Mouse (Mus musculus) CH12.LX (cell line): ENCODE measurements around the gene Tmem44. TPM values are rescaled to one million over a fixed set of nuclear protein-coding genes. Genes with fewer than 3 reads are reported as not detected.

Experiments used
- DNase-seq: peaks from one replicate; pipeline ENCODE4 v3.0.0-alpha.2; 2013; ENCODE audit errors: extremely low read depth
- H3K27ac ChIP-seq: 2 replicates; pipeline ENCODE4 v1.5.1; 2012; ENCODE audit warnings: low read depth, mild to moderate bottlenecking, control low read depth, moderate library complexity; ENCODE audit not compliant: insufficient read depth
- H3K27me3 ChIP-seq: replicated peaks from 2 replicates; pipeline ENCODE3; 2012; ENCODE audit warnings: inconsistent platforms
- H3K36me3 ChIP-seq, 2 experiments: replicated peaks in 1 of 2; 2 replicates each; pipeline versions ENCODE3 to v1.6.1; 2012; ENCODE audit warnings: inconsistent platforms in 1 of 2, low read length in 1 of 2, mild to moderate bottlenecking in 1 of 2, mixed read lengths in 1 of 2, moderate library complexity in 1 of 2; ENCODE audit not compliant: control insufficient read depth in 1 of 2, insufficient read depth in 1 of 2
- H3K4me1 ChIP-seq, 2 experiments: 2 replicates each; pipeline ENCODE4 v1.6.1; 2012; ENCODE audit warnings: inconsistent platforms in 1 of 2, moderate library complexity in 1 of 2; ENCODE audit not compliant: insufficient read depth in 2 of 2, control insufficient read depth in 1 of 2
- H3K4me2 ChIP-seq: 2 replicates; pipeline ENCODE4 v1.6.1; 2012; ENCODE audit warnings: low read depth, mild to moderate bottlenecking, control low read depth; ENCODE audit not compliant: poor library complexity, insufficient read depth, severe bottlenecking
- H3K4me3 ChIP-seq, 3 experiments: fragments of 150-350 bp in 1 of 3; sonication (generic) in 1 of 3; replicated peaks in 1 of 3; 2 replicates each; pipeline versions ENCODE3 to v1.5.1; 2011 to 2012; ENCODE audit warnings: low read depth in 2 of 3, low read length in 2 of 3, mild to moderate bottlenecking in 2 of 3, moderate library complexity in 2 of 3, control low read depth in 1 of 3, improper control_type of control experiment in 1 of 3, inconsistent platforms in 1 of 3, mixed read lengths in 1 of 3; ENCODE audit not compliant: poor library complexity in 1 of 3
- H3K79me2 ChIP-seq: replicated peaks from 2 replicates; pipeline ENCODE4 v1.6.1; 2012; ENCODE audit warnings: mild to moderate bottlenecking, moderate library complexity; ENCODE audit not compliant: control insufficient read depth, poor library complexity, insufficient read depth, severe bottlenecking; ENCODE audit errors: extremely low read depth
- H3K9ac ChIP-seq: 2 replicates; pipeline ENCODE4 v1.6.1; 2012; ENCODE audit warnings: low read depth, mild to moderate bottlenecking, control low read depth, moderate library complexity; ENCODE audit not compliant: insufficient read depth
- H3K9me3 ChIP-seq: replicated peaks from 2 replicates; pipeline ENCODE3; 2012; ENCODE audit warnings: low read length, inconsistent platforms, mixed read lengths
- BHLHE40 ChIP-seq: IDR thresholded peaks from 2 replicates; pipeline ENCODE4 v1.6.1; 2011; ENCODE audit warnings: mild to moderate bottlenecking, low read depth, low read length, improper control_type of control experiment
- CHD1 ChIP-seq: IDR thresholded peaks from 2 replicates; pipeline ENCODE4 v1.6.1; 2012; ENCODE audit warnings: low read depth, low read length, improper control_type of control experiment, inconsistent platforms
- CHD2 ChIP-seq: IDR thresholded peaks from 2 replicates; pipeline ENCODE4 v1.6.1; 2011; ENCODE audit warnings: low read length, improper control_type of control experiment
- E2F4 ChIP-seq: IDR thresholded peaks from 2 replicates; pipeline ENCODE4 v1.6.1; 2011; ENCODE audit warnings: low read depth, low read length, improper control_type of control experiment; ENCODE audit not compliant: insufficient replicate concordance
- ELF1 ChIP-seq: IDR thresholded peaks from 2 replicates; pipeline ENCODE4 v1.6.1; 2014; ENCODE audit warnings: low read depth, mild to moderate bottlenecking, inconsistent platforms, low read length, improper control_type of control experiment
- EP300 ChIP-seq: IDR thresholded peaks from 2 replicates; pipeline ENCODE4 v1.6.1; 2011; ENCODE audit warnings: low read length, improper control_type of control experiment
- GABPA ChIP-seq: IDR thresholded peaks from 2 replicates; pipeline ENCODE4 v1.6.1; 2012; ENCODE audit warnings: low read depth, low read length, improper control_type of control experiment, inconsistent platforms; ENCODE audit not compliant: insufficient replicate concordance
- IRF4 ChIP-seq: IDR thresholded peaks from 2 replicates; pipeline ENCODE4 v1.6.1; 2014; ENCODE audit warnings: low read depth, mild to moderate bottlenecking, inconsistent platforms, low read length, improper control_type of control experiment
- JUN ChIP-seq: IDR thresholded peaks from 2 replicates; pipeline ENCODE4 v1.6.1; 2011; ENCODE audit warnings: low read depth, mild to moderate bottlenecking, low read length, improper control_type of control experiment, moderate library complexity; ENCODE audit not compliant: insufficient read depth
- KAT2A ChIP-seq: IDR thresholded peaks from 2 replicates; pipeline ENCODE4 v1.6.1; 2012; ENCODE audit warnings: low read length, improper control_type of control experiment, inconsistent platforms; ENCODE audit not compliant: insufficient replicate concordance
- MAFK ChIP-seq: IDR thresholded peaks from 2 replicates; pipeline ENCODE4 v1.6.1; 2011; ENCODE audit warnings: low read length, improper control_type of control experiment; ENCODE audit not compliant: insufficient replicate concordance
- MAX ChIP-seq: IDR thresholded peaks from 2 replicates; pipeline ENCODE4 v1.6.1; 2011; ENCODE audit warnings: low read length, improper control_type of control experiment
- MAZ ChIP-seq: IDR thresholded peaks from 2 replicates; pipeline ENCODE4 v1.6.1; 2012; ENCODE audit warnings: low read depth, mild to moderate bottlenecking, inconsistent platforms, low read length, improper control_type of control experiment, moderate library complexity
- MEF2A ChIP-seq: IDR thresholded peaks from 2 replicates; pipeline ENCODE4 v1.6.1; 2014; ENCODE audit warnings: low read depth, mild to moderate bottlenecking, inconsistent platforms, low read length, improper control_type of control experiment, borderline replicate concordance
- MXI1 ChIP-seq: IDR thresholded peaks from 2 replicates; pipeline ENCODE4 v1.6.1; 2011; ENCODE audit warnings: mild to moderate bottlenecking, low read depth, low read length, improper control_type of control experiment
- MYC ChIP-seq: IDR thresholded peaks from 2 replicates; pipeline ENCODE4 v1.6.1; 2011; ENCODE audit warnings: low read depth, mild to moderate bottlenecking, improper control_type of control experiment, low read length
- NELFE ChIP-seq: IDR thresholded peaks from 2 replicates; pipeline ENCODE4 v1.6.1; 2011; ENCODE audit warnings: low read depth, low read length, improper control_type of control experiment
- NRF1 ChIP-seq: IDR thresholded peaks from 2 replicates; pipeline ENCODE4 v1.6.1; 2014; ENCODE audit warnings: low read depth, mild to moderate bottlenecking, inconsistent platforms, low read length, improper control_type of control experiment, moderate library complexity
- PAX5 ChIP-seq: IDR thresholded peaks from 2 replicates; pipeline ENCODE4 v1.6.1; 2012; ENCODE audit warnings: low read length, inconsistent platforms, mixed read lengths
- POLR2A ChIP-seq: IDR thresholded peaks from 2 replicates; pipeline ENCODE4 v1.6.1; 2011; ENCODE audit warnings: low read depth, mild to moderate bottlenecking, improper control_type of control experiment, low read length
- POLR2AphosphoS2 ChIP-seq: IDR thresholded peaks from 2 replicates; pipeline ENCODE4 v1.6.1; 2011; ENCODE audit warnings: low read depth, low read length, improper control_type of control experiment
- RCOR1 ChIP-seq: conservative IDR thresholded peaks from 2 replicates; pipeline ENCODE4 v1.6.1; 2012; ENCODE audit warnings: low read depth, mild to moderate bottlenecking, inconsistent platforms, low read length, improper control_type of control experiment
- SIN3A ChIP-seq: IDR thresholded peaks from 2 replicates; pipeline ENCODE4 v1.6.1; 2012; ENCODE audit warnings: low read length, improper control_type of control experiment, inconsistent platforms
- SMC3 ChIP-seq: IDR thresholded peaks from 2 replicates; pipeline ENCODE4 v1.6.1; 2011; ENCODE audit warnings: low read depth, low read length, improper control_type of control experiment
- UBTF ChIP-seq: IDR thresholded peaks from 2 replicates; pipeline ENCODE4 v1.6.1; 2012; ENCODE audit warnings: low read depth, mild to moderate bottlenecking, inconsistent platforms, low read length, improper control_type of control experiment, moderate library complexity
- USF1 ChIP-seq: IDR thresholded peaks from 2 replicates; pipeline ENCODE4 v1.6.1; 2014; ENCODE audit warnings: low read depth, mild to moderate bottlenecking, inconsistent platforms, low read length, improper control_type of control experiment
- ZKSCAN1 ChIP-seq: IDR thresholded peaks from 2 replicates; pipeline ENCODE4 v1.6.1; 2012; ENCODE audit warnings: low read depth, inconsistent platforms, low read length, improper control_type of control experiment, borderline replicate concordance
- ZMIZ1 ChIP-seq: IDR thresholded peaks from 2 replicates; pipeline ENCODE4 v1.6.1; 2012; ENCODE audit warnings: low read depth, mild to moderate bottlenecking, inconsistent platforms, low read length, improper control_type of control experiment
- ZNF384 ChIP-seq: IDR thresholded peaks from 2 replicates; pipeline ENCODE4 v1.6.1; 2012; ENCODE audit warnings: low read depth, low read length, improper control_type of control experiment, inconsistent platforms
- dilution Hi-C: fragments of 300-500 bp; cut with MboI; formaldehyde crosslinking; loops from 2 replicates; pipeline ENCODE4 v1.14.3; 2020; ENCODE audit warnings: low sequenced_read_pairs; ENCODE audit not compliant: extremely low pct_unique_long_range_greater_than_20kb, extremely low pct_ligation_motif_present
- in situ Hi-C: fragments of 300-500 bp; cut with MboI; formaldehyde crosslinking; loops from 3 replicates; pipeline ENCODE4 v1.14.3; 2019; ENCODE audit warnings: low sequenced_read_pairs, low pct_ligation_motif_present, low pct_unique_long_range_greater_than_20kb, mixed read lengths
- polyA plus RNA-seq: library from polyadenylated mRNA; unstranded; fragments of >175 nt; gene quantifications from 2 replicates; pipeline ENCODE4 v1.2.1, GENCODE M21; 2012; ENCODE audit warnings: low read depth; ENCODE audit not compliant: insufficient read length
- total RNA-seq, 2 experiments: library from RNA; depleted of rRNA; stranded (reverse); fragments of 300-350 nt in 1 of 2; fragments of >200 nt in 1 of 2; gene quantifications; 2 replicates each; pipeline ENCODE4 v1.2.3; 2012 to 2014

Gene Tmem44
- total and polyA plus RNA-seq, 3 experiments = 0.16 to 0.70 (median 0.51) TPM

DNA sequence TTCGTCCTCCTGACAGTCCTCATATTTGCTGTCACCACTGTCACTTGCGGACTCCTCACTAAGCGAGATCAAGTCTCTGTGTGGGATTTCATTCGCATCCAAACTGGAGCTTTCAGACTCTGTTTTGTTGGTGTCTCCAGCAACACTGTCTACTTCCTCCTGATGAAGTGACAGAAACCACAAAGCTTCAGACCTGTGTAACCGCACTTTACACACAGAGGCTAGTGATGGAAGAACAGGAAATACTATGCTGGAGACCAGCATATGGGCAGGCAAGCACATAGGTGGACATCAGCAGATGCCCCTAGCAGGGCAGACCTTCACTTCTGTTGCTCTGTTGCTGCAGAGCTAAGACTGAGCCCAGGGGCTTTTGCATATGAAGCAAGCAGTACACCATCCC lies 20.7 kb upstream of the Tmem44 start:
- in situ Hi-C loops (no loop called here), dilution Hi-C loops (no loop called here)
- no peak overlapping the region for H3K9ac ChIP-seq
- H3K27ac ChIP-seq = no peak overlapping the region
- no peak for TF ChIP-seq POLR2AphosphoS2
- TF ChIP-seq MAX = no peak
- TF ChIP-seq POLR2A = no peak
- no peak for TF ChIP-seq MEF2A
- TF ChIP-seq ZMIZ1 = no peak
- no peak for TF ChIP-seq CHD2
- TF ChIP-seq USF1 = no peak
- no peak for TF ChIP-seq MAZ
- TF ChIP-seq KAT2A = no peak
- no peak for TF ChIP-seq ELF1
- no peak for TF ChIP-seq E2F4
- no peak for TF ChIP-seq PAX5
- no peak for TF ChIP-seq RCOR1
- no peak for TF ChIP-seq MAFK
- TF ChIP-seq ZKSCAN1 = no peak
- TF ChIP-seq ZNF384 = no peak
- TF ChIP-seq NELFE = no peak
- TF ChIP-seq IRF4 = no peak
- TF ChIP-seq CHD1 = no peak
- no peak overlapping the region for H3K4me3 ChIP-seq
- H3K79me2 ChIP-seq = 0 out of 2 replicates have a peak, but pooled peaks cover 6% of the 10 kb centered on the region
- DNase-seq = no peak
- no peaks in the 10 kb centered on the region for H3K27me3 ChIP-seq
- H3K4me2 ChIP-seq = no peak overlapping the region
- no peaks in the 10 kb centered on the region for H3K9me3 ChIP-seq
- H3K4me1 ChIP-seq = no peaks in the 10 kb centered on the region
- peaks cover 85 to 97% of the 10 kb centered on the region in 2 experiments for H3K36me3 ChIP-seq

DNA sequence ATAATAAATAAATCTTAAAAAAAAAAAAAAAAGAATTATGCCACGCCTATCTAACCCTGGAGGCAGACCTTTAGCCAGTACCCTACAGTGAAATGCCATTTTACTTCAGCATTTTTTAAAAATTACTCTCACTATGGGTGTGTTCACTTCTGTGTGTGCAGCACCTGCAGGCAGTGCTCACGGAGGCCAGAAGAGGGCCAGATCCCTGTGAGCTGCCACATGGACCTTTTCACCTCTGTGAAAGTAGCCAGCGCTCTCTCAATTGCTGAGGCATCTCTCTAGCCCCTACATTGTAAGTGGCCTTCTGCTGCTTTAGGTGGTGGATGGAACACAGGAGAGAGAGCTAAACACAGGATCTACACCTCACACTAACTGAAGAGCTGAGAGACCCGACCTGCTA lies 19.5 kb upstream of the Tmem44 start:
- Histone ChIP-seq H3K9me3 (no peaks in the 10 kb centered on the region), H3K79me2 (0 out of 2 replicates have a peak, but pooled peaks cover 2% of the 10 kb centered on the region), H3K9ac (no peak overlapping the region), H3K4me1 (no peaks in the 10 kb centered on the region), H3K4me2 (no peak overlapping the region), H3K36me3 (peaks cover 82 to 97% of the 10 kb centered on the region in 2 experiments), H3K27me3 (no peaks in the 10 kb centered on the region), H3K4me3 (no peak overlapping the region), H3K27ac (no peak overlapping the region)
- dilution Hi-C loops (no loop called here), in situ Hi-C loops (no loop called here)
- TF ChIP-seq RCOR1 (no peak), UBTF (no peak), MXI1 (no peak), EP300 (no peak), JUN (no peak), E2F4 (no peak), GABPA (no peak), SMC3 (no peak), ZKSCAN1 (no peak), ZNF384 (no peak), BHLHE40 (no peak), MYC (no peak), CHD2 (no peak), USF1 (no peak), NRF1 (no peak), ELF1 (no peak), MEF2A (no peak), SIN3A (no peak)
- no peak for DNase-seq
